Mouse (Mus musculus): Measurements from ENCODE around the gene Tmem131l.
"Not testable (repeated sequence)": the region's sequence is repeated elsewhere in the genome, so short reads cannot be mapped to it uniquely, and the experiment has no call there.

The Tmem131l gene

DNA sequence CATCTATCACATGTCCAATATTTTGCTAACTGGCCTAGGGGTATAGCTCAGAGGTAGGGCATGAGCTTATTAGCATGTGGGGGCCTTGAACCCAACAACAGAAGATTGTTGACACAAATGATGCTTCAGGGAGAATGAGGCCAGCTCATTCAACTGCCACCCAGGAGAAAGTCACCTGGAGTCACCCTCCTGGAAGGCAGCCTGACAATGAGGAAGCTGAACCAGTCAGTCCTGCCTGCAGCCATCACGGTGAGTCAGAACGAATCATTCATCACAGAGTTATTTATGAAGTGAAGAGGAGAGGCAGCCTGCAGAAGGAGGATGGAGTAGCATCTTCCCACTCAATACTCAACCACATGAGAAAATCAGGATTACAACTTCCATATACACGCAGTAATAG, 124.9 kb downstream of the Tmem131l start:
- no peak for DNase-seq (ENCODE audit: low spot score)

DNA sequence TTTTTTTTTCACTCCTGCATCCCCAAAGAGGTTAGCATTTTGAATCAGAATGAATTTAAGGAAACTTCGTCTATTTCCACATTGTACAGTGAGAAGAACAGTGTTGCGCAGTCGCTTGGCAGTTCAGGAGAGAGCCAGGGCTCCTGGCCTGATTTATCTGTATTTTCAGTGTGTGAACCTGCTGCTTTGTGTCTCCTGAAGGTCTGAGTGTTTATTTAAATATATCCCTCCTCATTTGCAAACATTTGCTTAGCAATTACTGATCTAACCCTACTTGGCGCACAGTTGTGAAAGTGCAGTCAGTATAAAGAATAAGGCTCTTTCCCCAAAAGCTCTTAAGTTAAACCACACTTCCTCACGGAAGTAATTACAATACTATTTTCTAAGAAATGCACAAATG, 129.3 kb downstream of the Tmem131l start:
- DNase-seq (ENCODE audit: low spot score), result no peak

DNA sequence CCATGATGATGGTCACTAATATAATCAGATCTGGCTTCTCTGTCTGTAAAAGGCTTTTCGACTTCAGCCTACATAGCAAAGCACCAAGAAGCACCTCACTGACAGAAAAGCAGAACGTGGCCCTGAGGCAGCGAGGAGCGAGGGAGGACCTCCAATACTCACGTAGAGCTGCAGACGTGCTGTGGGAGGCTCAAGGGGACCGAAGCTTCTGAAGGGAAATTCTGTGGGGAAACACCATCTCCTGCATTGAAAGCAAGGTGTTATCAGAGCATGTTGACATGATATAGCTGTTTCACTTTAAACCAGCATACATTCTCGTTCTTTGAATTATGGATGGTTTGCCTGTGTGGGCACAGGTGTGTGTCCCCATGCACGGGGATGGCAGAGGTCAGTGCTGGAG, 133.8 kb downstream of the Tmem131l start:
- DNase-seq (ENCODE audit: low spot score), result no peak

DNA sequence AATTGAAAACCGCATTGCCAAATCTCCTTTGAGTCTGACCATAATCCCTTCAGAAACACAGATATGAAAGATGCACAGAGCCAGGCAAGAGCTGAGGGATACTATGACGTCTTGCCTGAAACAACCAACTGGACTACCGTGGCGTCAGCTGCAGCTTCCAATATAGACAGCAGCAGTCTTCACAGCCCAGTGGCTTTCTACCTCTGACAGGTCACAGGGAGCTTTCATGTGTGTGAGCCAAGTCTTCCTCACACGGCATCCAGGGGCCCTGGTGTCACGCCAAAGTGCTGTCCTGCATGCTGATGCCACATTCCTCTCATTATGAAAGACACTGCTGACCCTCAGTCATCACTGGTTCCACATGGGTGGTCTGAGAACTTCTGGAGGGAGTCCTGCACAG, 134.8 kb downstream of the Tmem131l start:
- DNase-seq (ENCODE audit: low spot score), result no peak

DNA sequence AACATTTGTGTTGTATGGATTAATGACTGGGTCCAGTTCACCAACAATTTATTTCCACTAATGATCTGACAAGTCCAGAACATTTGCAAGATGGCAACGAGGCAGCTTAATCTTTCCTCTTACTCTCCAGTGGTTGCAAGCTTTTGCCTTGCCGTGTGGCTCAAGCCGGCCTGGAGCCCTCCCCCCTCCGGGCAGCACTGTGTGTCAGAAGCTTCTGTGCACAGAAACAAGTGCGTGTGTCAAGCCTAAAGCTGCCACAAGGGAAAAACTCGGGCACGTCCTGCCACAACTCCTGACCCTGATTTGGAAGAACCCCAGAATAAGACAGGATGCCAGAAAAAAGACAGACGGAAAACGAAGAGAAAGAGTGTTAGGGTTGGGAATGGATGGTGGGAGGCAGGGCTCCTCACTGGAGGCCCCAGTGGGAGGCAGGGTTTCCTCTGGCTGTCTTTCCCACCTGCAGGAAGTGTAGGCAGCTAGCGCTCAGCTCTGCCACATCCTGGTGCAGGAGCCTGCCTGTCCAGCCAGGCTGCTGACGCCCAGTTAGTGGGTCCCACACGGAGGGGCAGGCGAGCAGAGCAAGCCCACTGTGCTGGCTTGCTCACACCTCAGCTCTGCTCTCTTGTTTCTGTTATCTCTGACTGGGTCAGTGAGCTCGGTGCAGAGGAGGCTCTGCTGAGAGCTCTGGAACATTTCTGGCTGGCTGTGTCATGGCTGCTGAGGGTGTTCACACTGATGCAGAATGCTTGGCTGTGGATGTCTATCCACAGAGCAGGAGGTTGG, 135.6 kb downstream of the Tmem131l start:
- DNase-seq (ENCODE audit: low spot score), result no peak

DNA sequence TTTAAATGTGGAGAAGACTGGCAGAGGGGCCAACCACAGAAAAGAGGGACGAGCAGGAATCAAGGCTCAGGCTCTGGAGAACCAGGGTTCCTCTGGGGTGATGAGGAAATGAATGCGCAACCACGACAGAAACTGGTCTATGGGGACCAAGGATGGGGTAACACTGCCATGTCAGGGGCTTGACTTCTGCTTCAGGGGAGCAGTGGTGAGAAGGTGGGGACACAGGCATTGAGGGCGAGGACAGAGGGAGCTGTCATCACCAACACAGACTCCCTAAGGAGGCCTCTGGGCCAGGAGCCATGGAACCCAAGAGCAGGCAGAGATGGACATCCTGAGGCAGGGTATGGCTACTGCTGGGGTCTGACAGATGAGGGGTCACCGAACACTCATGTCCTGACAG, 137.0 kb downstream of the Tmem131l start:
- DNase-seq (ENCODE audit: low spot score), result no peak

DNA sequence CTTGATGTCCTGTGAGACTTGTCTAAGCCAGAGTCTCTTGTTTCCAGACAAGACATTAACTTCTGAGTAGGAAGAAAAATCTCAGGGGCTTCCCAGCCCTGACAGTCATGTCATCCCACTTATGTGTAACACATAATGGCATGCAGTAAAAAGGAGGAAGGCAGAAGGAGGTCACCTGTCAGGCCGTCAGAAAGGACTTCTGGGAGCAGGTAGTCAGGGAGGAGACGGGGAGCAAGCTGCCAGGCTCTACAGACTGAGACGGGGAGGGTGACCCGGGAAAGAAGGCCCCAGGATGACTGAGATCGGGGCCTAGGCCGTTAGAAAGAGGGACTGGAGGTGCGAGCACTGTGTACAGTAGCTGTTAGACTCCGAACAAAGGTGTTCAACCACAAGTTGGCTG, 137.5 kb downstream of the Tmem131l start:
- no peak for DNase-seq (ENCODE audit: low spot score)

DNA sequence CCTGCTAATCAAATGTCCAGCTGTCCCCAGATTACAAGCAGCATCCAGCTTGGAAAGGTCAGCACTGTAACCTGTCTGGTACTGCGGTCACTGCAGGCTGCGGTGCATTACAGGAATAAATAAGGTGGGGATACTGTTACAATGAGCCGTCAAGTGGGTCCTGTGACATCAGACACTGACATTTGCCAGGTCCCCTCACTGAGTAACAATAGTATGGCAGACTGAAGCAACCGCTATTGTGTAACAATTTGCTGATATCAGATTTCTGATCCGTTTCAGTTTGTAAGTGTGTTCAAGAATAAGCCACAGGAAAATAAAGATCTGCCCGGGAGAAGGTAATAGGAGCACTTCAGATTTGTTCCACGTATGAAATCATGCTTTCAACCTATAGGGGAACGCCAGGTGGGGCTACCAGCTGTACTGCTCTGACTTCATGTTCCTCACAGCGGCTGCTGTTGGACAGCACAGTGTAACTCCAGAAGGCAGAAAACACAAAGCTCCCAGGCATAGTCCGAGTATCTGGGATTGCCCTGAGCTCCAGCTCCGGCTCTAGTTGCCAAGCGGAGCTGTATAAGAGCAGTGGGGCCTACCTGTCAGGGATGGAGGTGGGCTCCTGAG, 139.1 kb downstream of the Tmem131l start:
- no peak for DNase-seq (ENCODE audit: low spot score)

DNA sequence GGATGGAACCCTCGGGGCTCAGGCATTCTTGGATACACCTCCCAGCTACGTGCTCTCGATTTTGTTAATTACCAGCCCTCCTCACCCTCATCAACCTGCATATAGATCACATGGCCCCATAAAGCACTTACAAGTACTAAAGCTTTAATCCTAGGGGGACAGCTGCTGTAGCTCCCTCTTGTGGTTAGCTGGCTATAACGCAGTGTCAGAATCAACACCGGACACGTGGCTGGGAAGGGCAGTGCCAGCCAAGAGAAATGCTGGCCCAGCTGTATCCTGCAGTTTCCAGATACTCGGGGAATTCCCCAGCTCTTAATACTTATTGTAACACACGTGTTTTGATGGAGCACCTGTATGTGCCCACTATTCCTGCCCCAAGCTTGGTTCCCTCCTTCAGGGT, 140.4 kb downstream of the Tmem131l start:
- DNase-seq (ENCODE audit: low spot score), result no peak

DNA sequence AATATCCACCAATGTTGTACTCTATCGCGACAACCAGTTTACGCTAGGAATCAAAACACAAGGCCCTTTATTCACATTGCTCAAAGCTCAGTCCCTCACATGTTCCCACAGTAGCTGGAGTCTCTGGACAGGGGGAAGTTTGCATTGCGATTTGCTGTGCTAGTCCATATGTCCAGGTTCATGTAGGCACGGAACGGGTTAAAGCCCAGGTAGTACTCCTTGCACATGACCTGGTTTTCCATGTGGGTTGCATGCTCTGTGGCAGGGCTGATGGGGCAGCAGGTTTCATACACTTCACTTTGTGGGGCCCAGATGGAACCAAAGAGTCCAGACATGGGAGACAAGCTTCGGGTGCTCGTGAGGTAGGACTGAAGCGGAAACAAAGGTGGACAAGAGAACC, 141.7 kb downstream of the Tmem131l start:
- DNase-seq (ENCODE audit: low spot score), result no peak

DNA sequence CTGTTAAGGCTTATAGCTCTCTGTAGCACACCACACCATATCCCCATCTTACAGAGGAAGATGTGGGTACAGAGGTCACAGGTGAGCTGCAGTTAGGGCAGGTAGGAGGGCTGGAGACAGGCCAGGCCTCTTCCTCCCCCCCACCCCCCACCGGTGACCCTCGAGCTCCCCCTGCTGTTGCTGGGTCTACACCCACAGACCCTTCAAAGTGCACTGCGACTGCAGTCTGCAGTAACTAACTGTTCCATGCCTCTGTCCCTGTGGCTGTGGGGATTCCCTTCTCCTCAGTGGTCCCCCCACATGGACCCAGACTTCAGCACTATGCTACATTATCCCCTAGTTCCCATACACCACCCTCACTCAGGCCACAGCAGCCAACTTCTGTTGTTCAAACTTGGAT, 144.2 kb downstream of the Tmem131l start:
- DNase-seq (ENCODE audit: low spot score), result no peak

DNA sequence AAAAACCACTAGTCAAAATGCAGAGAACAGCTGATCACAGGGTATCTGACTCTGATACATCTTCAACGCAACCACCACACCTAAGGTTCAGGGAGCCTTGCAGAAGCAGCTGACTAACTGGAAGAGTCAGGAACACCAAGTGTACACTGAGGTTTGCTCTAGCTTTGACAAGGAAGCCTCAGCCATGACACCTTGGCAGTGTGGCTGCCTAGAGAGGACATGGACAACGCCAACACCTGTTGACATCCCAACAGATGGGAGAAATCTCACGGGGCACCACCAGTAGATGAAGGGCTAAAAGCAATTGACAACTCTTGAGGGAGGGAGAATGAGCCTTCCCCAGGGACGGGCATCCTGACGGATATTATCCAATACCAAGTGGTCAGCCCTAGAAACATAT, 144.9 kb downstream of the Tmem131l start:
- DNase-seq (ENCODE audit: low spot score), result no peak

DNA sequence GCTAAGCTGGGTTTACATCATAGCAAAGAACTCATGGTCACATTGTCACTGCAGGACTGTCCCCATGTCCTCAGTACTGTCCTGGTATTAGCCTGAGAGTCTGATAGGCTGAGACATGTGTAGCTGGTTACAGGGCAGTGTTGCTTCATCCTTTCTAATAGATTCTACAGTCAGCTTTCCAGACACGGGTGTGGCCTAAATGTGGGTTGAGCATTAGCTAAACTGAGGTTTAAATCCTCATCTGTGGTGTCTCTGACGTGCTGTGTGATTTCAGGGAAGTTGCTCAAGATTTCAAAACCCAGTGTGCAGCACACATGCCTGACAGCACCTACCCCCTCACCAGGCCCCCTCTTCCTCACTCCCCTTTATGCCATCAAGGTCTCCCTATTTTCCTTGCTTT, 154.8 kb downstream of the Tmem131l start:
- no peak for DNase-seq (ENCODE audit: low spot score)

DNA sequence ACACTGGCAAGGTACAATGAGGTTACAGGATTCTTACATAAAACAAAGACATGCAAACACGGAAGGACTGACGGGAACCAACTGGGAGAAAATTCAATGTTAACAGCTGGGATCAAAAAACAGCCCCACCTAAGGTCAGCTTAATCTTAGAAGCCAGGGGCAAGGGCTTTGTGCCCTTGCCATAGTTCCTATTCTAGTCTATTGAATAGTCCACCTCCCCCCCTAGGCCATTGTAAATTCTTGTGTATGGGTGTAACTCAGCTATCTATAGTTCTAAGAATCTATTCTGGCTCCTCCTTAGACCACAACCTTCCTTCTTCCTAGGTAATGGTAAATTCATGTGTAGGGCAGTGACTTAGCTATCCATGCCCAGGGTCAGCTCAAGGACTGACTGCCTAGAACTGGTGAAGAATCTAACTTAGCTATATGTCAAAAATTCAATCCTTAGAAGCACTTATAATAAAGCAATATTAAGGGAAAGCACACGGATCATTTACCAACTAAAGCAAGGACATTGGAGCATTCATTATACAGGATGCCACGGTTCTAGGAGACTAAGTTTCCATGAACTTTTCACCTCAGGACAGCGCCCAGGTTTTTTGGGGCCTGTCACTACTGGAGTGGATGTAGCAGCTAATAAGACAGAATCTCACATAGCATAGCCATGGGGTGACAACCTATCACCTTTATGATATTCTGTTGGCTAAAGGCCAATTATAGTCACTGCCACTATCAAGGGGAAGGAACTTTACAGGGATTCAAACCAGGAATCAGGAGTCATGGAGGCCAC, 160.5 kb downstream of the Tmem131l start:
- DNase-seq (ENCODE audit: low spot score), result not testable (repeated sequence)

DNA sequence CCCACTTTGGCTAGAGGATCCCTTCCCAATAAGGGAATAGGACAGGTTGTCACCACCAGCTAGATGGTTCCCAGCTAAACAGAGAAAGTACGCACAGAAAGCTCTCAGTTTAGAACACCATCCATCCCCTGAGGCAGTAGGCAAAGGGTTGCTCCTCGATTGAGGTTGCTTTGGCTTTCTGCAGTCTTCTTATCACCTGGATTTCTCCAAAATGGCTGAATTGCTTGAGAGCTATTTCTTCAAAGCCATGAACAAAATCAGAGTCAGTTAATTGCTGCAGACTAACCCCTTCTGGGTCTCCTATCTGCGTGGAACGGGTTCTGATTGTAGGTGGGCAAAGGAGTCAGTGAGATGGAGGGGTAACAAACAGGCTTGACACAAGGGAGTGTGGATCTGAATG, 161.2 kb downstream of the Tmem131l start:
- no peak for DNase-seq (ENCODE audit: low spot score)

DNA sequence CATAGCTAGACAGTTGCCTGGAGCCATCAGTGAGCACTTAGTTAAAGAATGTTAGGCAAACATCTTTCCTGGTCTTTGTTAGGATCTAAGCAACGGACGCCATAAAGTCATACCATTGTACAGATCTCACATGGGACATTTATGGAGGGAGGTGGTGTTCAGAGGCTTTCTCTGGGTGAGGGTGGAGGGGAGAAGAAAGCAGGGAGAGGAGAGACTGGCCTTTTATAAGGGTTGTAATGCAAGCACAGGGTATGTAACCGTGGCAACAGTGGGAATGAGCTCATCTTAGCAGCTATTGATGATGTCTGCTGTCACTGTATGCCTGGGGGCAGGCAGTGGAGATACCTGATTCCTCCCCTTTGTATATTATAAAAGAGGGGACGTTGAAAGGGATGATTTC, 163.7 kb downstream of the Tmem131l start:
- no peak for DNase-seq (ENCODE audit: low spot score)

DNA sequence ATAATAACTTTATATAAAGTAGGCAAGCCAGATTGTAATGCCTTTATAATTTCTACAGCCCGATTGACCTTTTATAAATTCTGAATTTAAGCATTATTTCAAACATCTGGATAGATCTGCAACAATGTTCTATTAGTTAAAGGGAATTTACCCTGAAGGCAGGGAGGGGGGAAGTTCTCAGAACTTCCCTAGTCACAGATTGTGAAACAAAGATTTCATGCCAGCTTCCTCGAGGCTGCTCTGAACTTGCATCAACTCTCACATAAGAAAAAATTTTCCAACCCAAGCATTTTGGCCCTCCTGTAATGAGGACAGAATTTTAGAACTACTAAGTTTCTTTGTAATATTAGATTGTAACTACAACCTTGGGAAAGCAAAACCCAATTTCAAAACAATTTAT, 164.9 kb downstream of the Tmem131l start:
- DNase-seq (ENCODE audit: low spot score), result not testable (repeated sequence)

DNA sequence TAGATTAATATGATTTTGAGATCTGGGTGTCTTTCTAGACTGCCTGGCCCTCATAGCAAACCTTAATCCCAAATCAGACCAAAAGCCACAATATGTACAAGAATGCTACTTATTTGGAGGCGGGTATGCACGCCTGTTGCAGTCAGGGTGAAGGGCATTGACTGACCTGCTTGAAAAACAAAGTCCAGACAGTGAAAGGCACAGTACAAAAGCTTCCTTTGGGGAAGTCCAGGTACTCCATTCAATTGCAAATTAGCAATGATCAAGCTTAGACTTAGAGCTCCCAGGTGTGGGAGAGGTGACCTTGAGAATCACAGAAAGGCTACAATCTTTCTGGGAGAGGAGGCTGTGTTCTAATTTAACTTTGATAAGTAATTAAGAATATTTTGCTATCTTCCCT, 167.1 kb downstream of the Tmem131l start:
- DNase-seq (ENCODE audit: low spot score), result not testable (repeated sequence)

DNA sequence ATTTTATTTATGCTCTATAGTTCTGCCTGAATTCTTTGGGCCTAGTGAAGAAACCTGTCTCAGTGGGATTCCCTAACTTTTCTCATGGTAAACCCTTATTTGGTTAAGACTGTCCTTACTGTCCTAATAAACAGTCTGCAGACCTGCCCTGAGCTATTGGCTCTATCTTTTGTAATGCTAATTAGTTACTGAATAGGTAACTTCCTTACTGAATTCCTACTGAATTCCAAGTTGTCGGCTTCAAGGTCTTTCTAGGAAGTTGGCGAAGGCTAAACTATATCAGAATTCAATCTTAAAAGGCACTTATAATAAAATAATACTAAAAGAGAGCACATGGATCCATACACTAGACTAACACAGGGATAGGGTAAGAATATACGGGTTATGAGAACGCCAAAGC, 168.0 kb downstream of the Tmem131l start:
- not testable (repeated sequence) for DNase-seq (ENCODE audit: low spot score)

DNA sequence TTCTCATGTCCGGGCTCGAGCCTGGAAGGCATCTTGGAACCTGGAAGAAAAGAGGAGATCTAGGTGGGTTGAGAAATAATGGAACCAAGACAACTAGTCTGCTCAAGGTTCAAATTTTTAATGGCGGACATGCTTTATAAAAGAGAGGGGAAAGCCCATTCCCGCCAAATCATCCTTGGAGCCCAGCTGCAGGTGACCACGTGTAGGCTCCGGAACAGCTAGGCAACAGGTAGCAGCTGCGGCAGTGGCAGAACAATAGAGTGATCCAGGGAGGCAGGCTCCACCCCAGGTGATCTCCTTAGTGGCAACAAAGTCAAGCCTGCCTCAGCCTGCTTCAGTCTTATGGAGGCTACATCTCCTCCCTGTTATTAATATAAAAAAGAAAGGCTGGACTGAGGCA, 168.4 kb downstream of the Tmem131l start:
- not testable (repeated sequence) for DNase-seq (ENCODE audit: low spot score)

DNA sequence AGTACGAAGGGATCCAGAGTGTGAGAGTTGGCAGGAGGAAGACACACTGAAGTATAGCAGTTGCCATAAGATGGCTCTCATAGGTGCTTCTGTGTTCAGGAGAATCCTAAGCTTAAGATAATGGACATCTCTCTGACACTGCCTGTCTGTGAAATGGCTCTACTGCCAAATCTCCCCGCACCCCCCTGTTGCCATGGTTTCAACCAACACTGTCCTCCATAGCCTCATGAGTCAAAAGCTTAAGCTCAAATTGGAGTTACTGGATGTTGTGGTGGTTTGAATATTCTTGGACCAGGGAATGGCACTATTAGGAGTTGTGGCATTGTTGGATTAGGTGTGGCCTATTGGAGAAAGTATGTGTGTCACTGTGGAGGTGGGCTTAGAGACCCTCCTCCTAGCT, 170.2 kb downstream of the Tmem131l start:
- DNase-seq (ENCODE audit: low spot score), result no peak

DNA sequence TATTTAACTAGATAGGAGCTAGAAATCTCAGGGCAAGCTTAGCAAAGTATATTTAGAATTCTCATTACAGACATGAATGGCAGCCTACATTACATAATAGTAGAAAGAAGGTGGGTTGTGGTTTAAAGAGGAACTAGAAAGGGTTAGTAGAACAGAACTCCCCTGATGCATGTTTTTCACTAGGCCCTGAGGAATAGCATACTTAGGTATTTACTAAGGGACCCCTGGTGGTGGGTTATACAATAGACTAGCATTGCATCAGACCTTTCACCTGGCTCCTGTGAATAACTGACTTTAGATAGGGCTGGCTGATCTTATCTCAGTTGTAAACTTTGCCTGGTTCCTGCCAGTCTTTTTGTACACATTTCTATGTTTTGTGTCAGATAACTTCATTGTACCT, 172.9 kb downstream of the Tmem131l start:
- DNase-seq (ENCODE audit: low spot score), result not testable (repeated sequence)

DNA sequence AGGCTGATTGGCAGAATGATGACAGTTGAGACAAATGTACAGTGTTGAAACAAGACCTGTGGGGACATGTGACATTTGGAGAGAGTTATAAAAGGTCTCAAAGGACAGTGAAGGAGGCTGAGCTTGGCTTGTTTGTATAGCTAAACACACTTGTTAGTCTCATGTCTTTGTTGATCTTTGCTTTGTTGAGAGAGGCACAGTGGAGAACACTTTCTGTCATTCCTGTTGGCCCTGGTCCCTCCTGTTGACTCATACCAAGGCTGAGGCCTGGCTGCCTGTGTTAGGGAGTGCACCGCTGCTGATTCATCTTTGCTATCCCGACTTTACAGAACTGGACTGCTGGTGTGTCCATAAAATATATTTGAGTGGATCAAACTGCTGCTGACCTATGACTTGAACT, 174.8 kb downstream of the Tmem131l start:
- DNase-seq (ENCODE audit: low spot score), result no peak

Data from urinary bladder, postnatal 10 days (tissue).